Mouse (Mus musculus): Measurements from ENCODE around the gene Vmo1.

DNA sequence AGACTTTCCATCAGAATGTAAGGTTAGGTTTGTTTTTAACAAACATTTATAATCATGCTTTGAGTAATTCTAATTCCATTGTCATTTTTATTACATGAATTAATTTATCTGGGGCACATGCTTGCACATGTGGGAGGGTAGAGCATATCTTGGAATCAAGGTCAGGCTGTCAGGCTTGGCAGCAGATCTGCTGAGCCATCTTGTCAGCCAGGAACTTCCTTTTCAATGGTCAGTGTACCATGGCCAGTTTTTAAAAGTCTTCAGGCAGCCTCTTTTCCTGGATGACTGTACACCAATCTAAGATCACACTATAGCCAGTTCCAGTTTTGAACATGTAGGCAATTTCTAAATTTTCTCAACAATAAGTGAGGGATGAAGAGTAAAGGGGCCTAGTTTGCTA is 41.7 kb downstream of the Vmo1 start:
- TF ChIP-seq GATA1 (IDR thresholded peaks at IDR 0.05; ENCODE audit: borderline replicate concordance, low read length): no peak
- TF ChIP-seq FLI1 (IDR thresholded peaks at IDR 0.05; ENCODE audit: low read length): no peak
